Mouse (Mus musculus) embryonic facial prominence, embryonic 14.5 days (tissue): Measurements from ENCODE around the gene Hsd17b2. TPM values are rescaled to one million over a fixed set of nuclear protein-coding genes. Genes with fewer than 3 reads are reported as not detected.

Experiments used
- ATAC-seq: fragments of 200-750 bp; cut with Nextera tagmentation; 2 replicates; pipeline ENCODE4 v1.8.0; 2017; ENCODE audit warnings: low read depth, moderate number of reproducible peaks, moderate TSS enrichment
- DNase-seq: peaks from one replicate; pipeline ENCODE4 v3.0.0-alpha.2; 2015; ENCODE audit warnings: low spot score
- H3K27ac ChIP-seq: fragments of 300-500 bp; sonication (generic); replicated peaks from 2 replicates; pipeline ENCODE4 v1.5.1; 2014; ENCODE audit warnings: low read depth, mild to moderate bottlenecking, low read length, moderate library complexity
- H3K27me3 ChIP-seq: fragments of 300-500 bp; sonication (generic); replicated peaks from 2 replicates; pipeline ENCODE4 v1.6.1; 2014; ENCODE audit warnings: low read length; ENCODE audit not compliant: control insufficient read depth, insufficient read depth
- H3K36me3 ChIP-seq: fragments of 300-500 bp; sonication (generic); 2 replicates; pipeline ENCODE4 v1.6.1; 2014; ENCODE audit warnings: low read length, mixed read lengths; ENCODE audit not compliant: control insufficient read depth, insufficient read depth
- H3K4me1 ChIP-seq: fragments of 300-500 bp; sonication (generic); 2 replicates; pipeline ENCODE4 v1.6.1; 2014; ENCODE audit warnings: antibody characterized with exemption, low read length; ENCODE audit not compliant: control insufficient read depth, insufficient read depth
- H3K4me2 ChIP-seq: fragments of 300-500 bp; sonication (generic); 2 replicates; pipeline ENCODE4 v1.6.1; 2014; ENCODE audit warnings: low read depth, mild to moderate bottlenecking, low read length, moderate library complexity, mixed read lengths
- H3K4me3 ChIP-seq: fragments of 300-500 bp; sonication (generic); 2 replicates; pipeline ENCODE4 v1.5.1; 2014; ENCODE audit warnings: low read depth, mild to moderate bottlenecking, low read length
- H3K9ac ChIP-seq: fragments of 300-500 bp; sonication (generic); 2 replicates; pipeline ENCODE4 v1.6.1; 2014; ENCODE audit warnings: low read depth, mild to moderate bottlenecking, low read length, moderate library complexity, mixed read lengths
- H3K9me3 ChIP-seq: fragments of 300-500 bp; sonication (generic); 2 replicates; pipeline ENCODE4 v1.6.1; 2016; ENCODE audit warnings: low read length; ENCODE audit not compliant: control insufficient read depth
- WGBS: fragments of 180-500 bp; shearing (Covaris S2); extraction: QIAGEN DNeasy Blood & Tissue Kit; methylation state at CpG from one replicate; pipeline ENCODE4 v1.1.7; 2014; 5-methylcytosine and 5-hydroxymethylcytosine counted together
- polyA plus RNA-seq: library from polyadenylated mRNA; unstranded; fragments of >200 nt; fragmentation: Nextera tagmentation; extraction: Ambion mirVana; gene quantifications from 2 replicates; pipeline ENCODE4 v1.2.1, GENCODE M21; 2014

The Hsd17b2 gene
- polyA plus RNA-seq, 1 experiment from 2014 or later: 1.2 TPM

DNA sequence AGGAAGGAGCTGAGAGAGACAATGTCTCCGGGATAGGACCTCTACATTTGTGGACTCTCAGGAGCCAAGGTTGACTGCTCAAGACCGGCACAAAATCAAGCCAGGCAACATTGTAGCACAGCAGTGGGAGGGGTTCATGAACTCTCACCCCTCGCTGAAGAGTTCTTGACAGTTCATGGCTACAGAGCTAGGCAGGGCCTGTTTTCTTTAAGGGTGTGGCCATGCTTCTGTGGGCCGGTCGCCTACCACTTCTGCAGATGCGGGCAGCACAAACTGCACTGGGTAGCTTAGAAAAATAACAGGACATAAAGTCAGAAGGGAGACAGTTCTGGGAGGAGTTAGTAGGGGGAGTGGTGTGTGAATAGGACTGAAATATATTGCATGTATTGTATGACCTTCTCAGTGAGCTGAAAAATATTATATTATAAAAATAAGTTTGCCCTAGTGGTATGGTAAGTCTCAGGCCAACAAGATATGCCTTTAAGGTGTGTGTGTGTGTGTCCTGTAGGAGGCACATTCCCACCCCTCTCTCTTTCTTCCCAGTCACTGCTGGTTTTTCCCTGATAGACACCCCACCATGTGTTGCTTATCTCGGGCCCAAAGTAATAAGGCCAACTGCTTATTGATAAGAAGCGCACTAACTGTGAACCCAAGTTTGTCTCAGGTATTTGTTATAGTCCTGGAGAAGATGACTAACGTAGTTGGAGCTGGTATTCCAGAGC lies 69.6 kb downstream of the Hsd17b2 start:
- no peaks in the 10 kb centered on the region for H3K27me3 ChIP-seq
- WGBS: 78% methylated on average over 9 of the region's 9 CpGs
- H3K27ac ChIP-seq: no peak overlapping the region
- no peaks in the 10 kb centered on the region for H3K4me1 ChIP-seq
- DNase-seq (no peak), ATAC-seq (no peak)
- H3K9me3 ChIP-seq: no peaks in the 10 kb centered on the region
- H3K36me3 ChIP-seq: no peaks in the 10 kb centered on the region
- no peak overlapping the region for H3K4me3 ChIP-seq
- no peak overlapping the region for H3K9ac ChIP-seq
- no peak overlapping the region for H3K4me2 ChIP-seq

DNA sequence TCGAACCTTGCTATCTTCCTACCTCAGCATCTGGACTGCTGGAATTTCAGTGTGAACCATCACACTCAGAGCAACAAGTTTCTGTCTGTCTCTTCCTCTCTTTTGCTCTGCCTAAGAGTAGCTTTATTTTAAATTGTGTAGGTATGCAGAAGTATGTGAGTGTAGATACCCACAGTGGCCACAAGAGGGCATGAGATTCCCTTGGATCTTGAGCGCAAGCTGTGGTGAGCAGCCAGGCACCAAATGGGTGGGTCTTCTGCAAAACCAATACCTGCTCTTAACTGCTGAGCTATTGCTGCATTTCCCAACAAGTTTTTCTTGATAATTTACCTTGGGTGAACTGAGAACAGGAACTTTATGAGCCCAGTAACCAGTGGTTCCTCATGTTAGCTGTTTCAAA lies 70.4 kb downstream of the Hsd17b2 start:
- Histone ChIP-seq H3K27ac (no peak overlapping the region), H3K36me3 (no peaks in the 10 kb centered on the region), H3K27me3 (no peaks in the 10 kb centered on the region), H3K4me3 (no peak overlapping the region), H3K4me1 (no peaks in the 10 kb centered on the region), H3K9ac (no peak overlapping the region), H3K4me2 (no peak overlapping the region), H3K9me3 (no peaks in the 10 kb centered on the region)
- ATAC-seq (no peak), DNase-seq (peak; percentile 35)
- WGBS: 56% methylated on average over 2 of the region's 2 CpGs

DNA sequence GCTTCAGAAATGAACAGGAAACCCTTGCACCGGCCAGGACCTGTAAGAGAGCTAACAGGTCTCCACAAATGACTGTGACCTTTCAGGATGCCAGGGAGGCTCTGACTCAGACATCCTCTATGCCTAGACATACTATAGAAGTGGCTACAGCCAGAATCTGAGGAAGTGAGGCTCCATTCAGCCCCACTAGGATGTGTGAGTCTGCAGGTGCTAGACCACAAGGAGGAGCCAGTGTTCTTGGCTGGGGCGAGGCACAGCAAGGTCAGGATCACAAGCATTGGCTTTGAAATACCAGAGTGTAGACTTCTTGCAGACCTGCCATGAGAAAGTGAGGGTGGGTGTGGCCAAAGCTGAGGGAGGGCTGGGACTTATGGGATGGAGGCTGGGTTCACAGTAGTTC lies 70.9 kb downstream of the Hsd17b2 start:
- no peak overlapping the region for H3K9ac ChIP-seq
- 44% methylated on average over 2 of the region's 2 CpGs for WGBS
- ATAC-seq (no peak), DNase-seq (no peak)
- H3K4me2 ChIP-seq: no peak overlapping the region
- no peaks in the 10 kb centered on the region for H3K36me3 ChIP-seq
- no peaks in the 10 kb centered on the region for H3K9me3 ChIP-seq
- H3K4me1 ChIP-seq: no peaks in the 10 kb centered on the region
- no peak overlapping the region for H3K4me3 ChIP-seq
- H3K27me3 ChIP-seq: no peaks in the 10 kb centered on the region
- no peak overlapping the region for H3K27ac ChIP-seq

DNA sequence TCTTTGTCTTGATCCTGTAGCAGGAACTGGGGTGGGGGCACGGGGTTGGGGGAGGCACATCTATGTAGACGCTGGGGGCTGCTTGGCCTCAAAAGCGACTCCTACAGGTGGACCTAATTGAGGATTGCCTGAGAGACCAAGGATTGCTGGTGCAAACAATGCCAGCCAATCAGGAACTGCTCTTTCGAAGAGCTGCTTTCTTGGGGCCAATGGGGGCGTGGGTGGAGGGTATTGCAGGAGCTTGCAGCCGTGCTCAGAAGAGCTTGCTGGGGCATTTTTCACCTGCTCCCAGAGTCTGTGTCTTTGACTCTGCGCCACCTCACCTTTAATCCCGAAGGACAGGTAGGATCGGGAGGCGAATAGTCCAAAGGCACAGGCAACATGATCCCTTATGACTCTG lies 73.9 kb downstream of the Hsd17b2 start:
- Histone ChIP-seq H3K9me3 (no peaks in the 10 kb centered on the region), H3K4me3 (no peak overlapping the region), H3K4me1 (no peaks in the 10 kb centered on the region), H3K9ac (no peak overlapping the region), H3K27me3 (no peaks in the 10 kb centered on the region), H3K36me3 (no peaks in the 10 kb centered on the region), H3K4me2 (no peak overlapping the region), H3K27ac (no peak overlapping the region)
- DNase-seq (no peak), ATAC-seq (no peak)
- WGBS: 48% methylated on average over 9 of the region's 10 CpGs

DNA sequence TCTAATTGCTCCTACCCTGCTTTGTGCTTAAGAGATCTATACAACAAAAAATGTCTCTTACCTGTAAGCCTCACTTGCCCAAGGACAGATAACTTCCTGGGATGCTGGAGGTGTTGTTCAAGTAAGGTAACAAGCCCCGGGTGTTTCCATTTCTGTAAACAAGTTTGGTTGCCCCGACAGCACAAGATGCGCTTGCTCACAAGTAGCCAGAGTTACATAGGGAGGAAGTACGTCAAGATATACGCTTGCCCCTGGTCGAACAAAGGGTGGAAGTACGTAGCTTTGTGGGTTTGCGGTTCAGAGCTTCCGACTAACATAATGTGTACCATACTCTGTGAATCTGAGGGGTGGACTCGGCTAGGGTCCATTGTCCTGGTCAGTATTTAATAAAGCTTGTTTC lies 74.4 kb downstream of the Hsd17b2 start:
- Histone ChIP-seq H3K36me3 (no peaks in the 10 kb centered on the region), H3K9me3 (no peaks in the 10 kb centered on the region), H3K4me3 (no peak overlapping the region), H3K27me3 (no peaks in the 10 kb centered on the region), H3K4me1 (no peaks in the 10 kb centered on the region), H3K9ac (no peak overlapping the region), H3K27ac (no peak overlapping the region), H3K4me2 (no peak overlapping the region)
- ATAC-seq (no peak), DNase-seq (no peak)
- 88% methylated on average over 10 of the region's 10 CpGs for WGBS

DNA sequence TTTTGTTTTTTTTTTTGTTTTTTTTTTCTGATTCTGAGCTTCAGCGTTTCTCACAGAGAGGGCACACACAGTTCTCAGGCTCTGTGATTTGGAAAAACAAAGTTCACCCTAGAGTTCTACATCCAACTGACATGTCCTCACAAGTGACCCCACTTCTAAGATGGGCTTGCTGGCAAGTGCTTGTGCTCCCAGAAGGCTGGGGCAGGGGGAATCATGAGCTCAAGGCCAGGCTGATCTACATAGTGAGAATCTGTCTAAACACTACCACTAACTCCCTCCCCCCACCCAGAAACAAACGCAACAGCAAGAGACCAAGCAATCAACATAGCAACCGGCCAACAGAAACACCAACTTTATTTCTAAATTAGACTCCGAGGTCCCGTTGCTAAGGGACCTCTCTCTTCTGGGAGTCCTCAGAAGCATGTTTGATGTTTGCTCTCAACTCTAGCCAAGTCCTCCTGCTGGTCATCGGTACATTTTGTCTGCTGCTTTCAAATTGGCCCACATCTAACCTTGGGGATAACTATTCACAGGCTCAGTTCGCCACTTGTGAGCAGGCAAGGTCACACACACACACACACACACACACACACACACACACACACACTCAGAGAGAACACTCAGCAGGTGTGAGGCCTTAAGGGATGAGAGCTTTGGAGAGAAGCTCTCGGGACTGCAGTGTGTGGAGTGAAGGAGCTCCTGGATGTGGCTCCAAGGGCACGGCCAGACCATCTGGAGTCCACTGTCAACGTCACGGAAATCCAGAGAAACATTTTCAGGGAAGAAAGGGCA lies 77.0 kb downstream of the Hsd17b2 start:
- Histone ChIP-seq H3K36me3 (no peaks in the 10 kb centered on the region), H3K4me3 (no peak overlapping the region), H3K27ac (no peak overlapping the region), H3K4me2 (no peak overlapping the region), H3K9ac (no peak overlapping the region), H3K27me3 (no peaks in the 10 kb centered on the region), H3K9me3 (no peaks in the 10 kb centered on the region), H3K4me1 (no peaks in the 10 kb centered on the region)
- ATAC-seq: no peak
- WGBS: 62% methylated on average over 11 of the region's 11 CpGs
- DNase-seq: no peak

DNA sequence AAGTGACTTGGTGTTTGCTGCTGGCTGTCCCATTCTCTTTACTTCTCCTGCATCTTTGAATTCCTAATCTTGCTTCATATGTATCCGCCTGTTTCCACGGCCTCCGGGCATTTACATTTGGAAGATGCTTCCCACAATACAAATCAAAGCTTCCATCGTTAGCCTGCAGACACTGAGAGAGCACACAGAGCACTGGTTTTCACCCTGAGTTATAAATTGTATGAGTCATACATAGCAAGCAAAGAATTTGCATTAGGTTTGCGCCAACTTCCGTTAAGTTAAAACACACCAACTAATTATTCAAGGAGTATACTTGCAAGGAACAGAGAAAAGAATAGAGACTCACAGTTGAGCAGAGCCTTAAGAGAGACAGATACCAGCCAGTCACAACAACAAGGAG lies 77.6 kb downstream of the Hsd17b2 start:
- H3K9ac ChIP-seq: no peak overlapping the region
- no peaks in the 10 kb centered on the region for H3K36me3 ChIP-seq
- H3K27ac ChIP-seq: no peak overlapping the region
- no peak for ATAC-seq
- H3K9me3 ChIP-seq: no peaks in the 10 kb centered on the region
- no peaks in the 10 kb centered on the region for H3K4me1 ChIP-seq
- no peak for DNase-seq
- H3K4me2 ChIP-seq: no peak overlapping the region
- WGBS: 76% methylated on average over 6 of the region's 6 CpGs
- H3K27me3 ChIP-seq: no peaks in the 10 kb centered on the region
- no peak overlapping the region for H3K4me3 ChIP-seq

DNA sequence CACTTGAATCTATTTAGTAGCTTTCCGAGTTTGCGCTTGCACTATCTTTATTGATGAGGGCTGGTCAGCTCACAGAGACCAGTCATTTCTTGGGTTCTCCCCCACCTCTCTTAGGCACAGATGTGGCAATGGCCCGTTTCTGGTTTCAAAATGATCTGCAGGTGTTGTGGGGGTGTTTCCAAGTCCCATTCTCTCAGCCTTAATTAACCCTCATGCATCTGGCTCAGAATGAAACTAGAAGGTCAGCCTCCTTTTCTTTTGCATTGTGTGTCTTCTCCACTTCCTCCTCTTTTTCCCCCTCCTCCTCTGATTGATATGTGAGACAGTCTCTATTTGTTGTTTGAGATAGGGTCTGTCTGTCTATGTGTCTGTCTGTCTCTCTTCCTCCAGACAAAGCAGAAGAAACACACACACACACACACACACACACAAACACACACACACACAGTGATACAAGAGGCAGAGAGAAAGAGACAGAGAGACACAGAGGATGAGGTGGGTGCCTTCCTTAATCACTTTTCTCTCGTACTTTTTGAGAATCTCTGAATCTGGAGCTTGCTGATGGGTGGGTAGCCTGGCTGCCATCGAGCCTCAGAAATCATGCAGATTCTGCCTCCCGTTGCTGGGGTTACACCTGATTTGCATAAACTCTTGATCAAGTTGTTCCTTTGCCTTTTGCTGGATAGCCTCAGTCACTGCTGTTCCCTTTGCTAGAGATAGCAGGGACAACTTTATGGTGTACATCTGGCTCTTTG lies 79.8 kb downstream of the Hsd17b2 start:
- ATAC-seq (no peak), DNase-seq (no peak)
- WGBS: 57% methylated on average over 6 of the region's 6 CpGs
- H3K4me3 ChIP-seq: no peak overlapping the region
- H3K4me2 ChIP-seq: no peak overlapping the region
- no peak overlapping the region for H3K27ac ChIP-seq
- no peak overlapping the region for H3K9ac ChIP-seq
- H3K4me1 ChIP-seq: no peaks in the 10 kb centered on the region
- H3K27me3 ChIP-seq: no peaks in the 10 kb centered on the region
- H3K9me3 ChIP-seq: no peaks in the 10 kb centered on the region
- no peaks in the 10 kb centered on the region for H3K36me3 ChIP-seq
